Mouse (Mus musculus): Measurements from ENCODE around the gene Krtap9-3.
"Not testable (repeated sequence)": the region's sequence is repeated elsewhere in the genome, so short reads cannot be mapped to it uniquely, and the experiment has no call there.

DNA sequence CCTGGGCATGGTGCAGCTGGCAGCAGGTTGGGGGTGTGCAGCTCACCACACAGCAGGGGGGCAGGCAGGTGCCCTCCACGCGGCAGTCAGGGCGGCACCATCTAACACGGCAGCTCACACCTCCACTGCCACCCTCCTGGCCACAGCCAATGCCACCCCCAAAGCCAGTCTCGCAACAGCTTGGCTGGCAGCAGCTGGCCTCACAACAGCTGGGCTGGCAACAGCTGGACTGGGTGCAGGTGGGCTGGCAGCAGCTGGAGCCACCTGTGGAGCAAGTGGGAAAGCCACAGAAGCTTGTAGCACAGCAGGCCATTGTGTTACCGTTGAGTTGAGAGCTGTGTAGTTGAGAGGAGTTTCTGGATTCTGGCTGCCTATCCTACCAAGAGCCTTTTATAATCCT lies at the start of gene Krtap9-3:
- TF ChIP-seq CTCF (IDR thresholded peaks at IDR 0.05; ENCODE audit: extremely low read depth, insufficient read length, insufficient replicate concordance, low read depth, low read length); POLR2A (IDR thresholded peaks at IDR 0.05; ENCODE audit: low read depth, low read length): not testable (repeated sequence)
